Mouse (Mus musculus) neural tube, embryonic 14.5 days (tissue): ENCODE measurements around the gene Gm49336. TPM values are rescaled to one million over a fixed set of nuclear protein-coding genes. Genes with fewer than 3 reads are reported as not detected.
A peak's percentile ranks its signal among the peaks of the same experiment; 100 is the strongest.

Source experiments
- ATAC-seq: fragments of 200-750 bp; cut with Nextera tagmentation; 2 replicates; pipeline ENCODE4 v1.8.0; 2017; ENCODE audit warnings: low read depth, mild to moderate bottlenecking, moderate TSS enrichment, moderate library complexity
- H3K27ac ChIP-seq: fragments of 300-500 bp; sonication (generic); 2 replicates; pipeline ENCODE4 v1.5.1; 2014; ENCODE audit warnings: low read depth, mild to moderate bottlenecking, control low read depth, low read length, moderate library complexity, mixed read lengths
- H3K27me3 ChIP-seq: fragments of 300-500 bp; sonication (generic); 2 replicates; pipeline ENCODE4 v1.6.1; 2014; ENCODE audit warnings: low read length; ENCODE audit not compliant: control insufficient read depth, insufficient read depth
- H3K36me3 ChIP-seq: fragments of 300-500 bp; sonication (generic); 2 replicates; pipeline ENCODE4 v1.6.1; 2014; ENCODE audit warnings: low read length, mixed read lengths; ENCODE audit not compliant: control insufficient read depth, insufficient read depth
- H3K4me1 ChIP-seq: fragments of 300-500 bp; sonication (generic); 2 replicates; pipeline ENCODE4 v1.6.1; 2014; ENCODE audit warnings: low read length; ENCODE audit not compliant: control insufficient read depth, insufficient read depth
- H3K4me2 ChIP-seq: fragments of 300-500 bp; sonication (generic); 2 replicates; pipeline ENCODE4 v1.6.1; 2014; ENCODE audit warnings: mild to moderate bottlenecking, low read depth, low read length, control low read depth
- H3K4me3 ChIP-seq: fragments of 300-500 bp; sonication (generic); 2 replicates; pipeline ENCODE4 v1.5.1; 2014; ENCODE audit warnings: low read depth, low read length, control low read depth, mixed read lengths
- H3K9ac ChIP-seq: fragments of 300-500 bp; sonication (generic); replicated peaks from 2 replicates; pipeline ENCODE4 v1.6.1; 2014; ENCODE audit warnings: low read depth, mild to moderate bottlenecking, control low read depth, low read length, mixed read lengths
- H3K9me3 ChIP-seq: fragments of 300-500 bp; sonication (generic); 2 replicates; pipeline ENCODE4 v1.6.1; 2016; ENCODE audit warnings: low read length; ENCODE audit not compliant: control insufficient read depth
- WGBS: fragments of 180-500 bp; shearing (Covaris S2); extraction: QIAGEN DNeasy Blood & Tissue Kit; methylation state at CpG from one replicate; pipeline ENCODE4 v1.1.7; 2014; 5-methylcytosine and 5-hydroxymethylcytosine counted together
- polyA plus RNA-seq: library from polyadenylated mRNA; unstranded; fragments of >200 nt; fragmentation: Nextera tagmentation; extraction: Ambion mirVana; gene quantifications from 2 replicates; pipeline ENCODE4 v1.2.1, GENCODE M21; 2014

Gene Gm49336
- polyA plus RNA-seq, 1 experiment from 2014 or later: 70.0 TPM

DNA sequence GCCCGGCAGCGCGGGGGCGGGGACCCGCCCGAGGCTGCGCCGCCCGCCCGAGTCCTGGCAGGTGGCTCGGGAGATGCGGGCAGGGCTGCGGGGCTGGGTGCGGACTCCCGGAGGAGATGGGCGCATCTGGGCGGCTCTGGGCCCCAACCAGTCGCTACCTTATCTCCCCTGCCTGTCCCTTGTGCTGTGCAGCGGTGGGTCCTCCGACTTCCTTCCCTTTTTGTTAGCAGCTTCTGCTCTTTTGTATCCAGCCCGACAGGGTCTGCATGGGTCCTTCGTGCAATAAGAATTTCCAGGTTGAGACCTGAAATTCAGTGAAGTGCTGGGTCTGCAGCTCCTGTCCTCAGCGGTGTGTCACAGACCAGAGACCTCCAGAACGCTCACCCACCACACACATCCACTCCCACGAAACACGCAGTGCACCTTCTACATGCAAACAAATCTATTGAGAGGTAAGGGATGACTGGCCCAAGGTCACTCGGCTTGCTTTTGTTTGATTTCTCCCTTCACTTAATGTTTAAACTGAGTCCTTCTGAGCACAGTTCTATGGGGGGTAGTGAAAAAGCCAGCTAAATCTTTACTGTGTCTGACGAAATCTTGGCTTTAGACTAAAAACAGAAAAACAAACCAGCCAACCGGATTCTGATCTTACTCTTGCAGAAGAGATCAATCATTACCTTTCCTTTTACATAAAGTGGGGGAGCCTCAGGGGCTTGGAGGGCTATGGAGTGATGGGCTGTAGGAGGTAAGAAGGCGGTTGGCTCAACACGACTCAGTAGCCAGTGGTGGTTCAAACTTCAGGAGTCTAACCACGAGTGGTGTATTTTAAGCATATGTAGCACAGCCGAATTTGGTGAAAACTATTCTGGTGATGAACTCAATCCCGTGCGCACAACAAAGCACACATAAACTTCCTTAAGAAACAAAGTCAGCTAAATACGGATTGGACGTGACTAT lies 73.4 kb downstream of the Gm49336 start:
- no peaks in the 10 kb centered on the region for H3K9me3 ChIP-seq
- H3K27ac ChIP-seq: peak overlapping the region; percentile 90
- peaks cover 15% of the 10 kb centered on the region; the same call in 1 of the 2 replicates for H3K4me1 ChIP-seq
- H3K27me3 ChIP-seq: peaks cover 2% of the 10 kb centered on the region; the same call in 1 of the 2 replicates
- peak overlapping the region; percentile 67 for H3K4me2 ChIP-seq
- peak; percentile 64 for ATAC-seq
- WGBS: 30% methylated on average over 22 of the region's 37 CpGs
- H3K36me3 ChIP-seq: no peaks in the 10 kb centered on the region
- peak overlapping the region; percentile 92 for H3K9ac ChIP-seq
- peak overlapping the region; percentile 79 for H3K4me3 ChIP-seq

GRCm38 (mm10) chr14:60176891-60177613 lies 74.3 kb downstream of the Gm49336 start:
- Histone ChIP-seq H3K27ac (peak overlapping the region; percentile 90), H3K9ac (peak overlapping the region; percentile 92), H3K4me2 (peak overlapping the region; percentile 67), H3K4me1 (peaks cover 15% of the 10 kb centered on the region; the same call in 1 of the 2 replicates), H3K27me3 (peaks cover 2% of the 10 kb centered on the region; the same call in 1 of the 2 replicates), H3K9me3 (no peaks in the 10 kb centered on the region), H3K36me3 (no peaks in the 10 kb centered on the region), H3K4me3 (peak overlapping the region; percentile 79)
- WGBS: under 1% methylated on average over 66 of the region's 84 CpGs
- ATAC-seq: peak; percentile 87

DNA sequence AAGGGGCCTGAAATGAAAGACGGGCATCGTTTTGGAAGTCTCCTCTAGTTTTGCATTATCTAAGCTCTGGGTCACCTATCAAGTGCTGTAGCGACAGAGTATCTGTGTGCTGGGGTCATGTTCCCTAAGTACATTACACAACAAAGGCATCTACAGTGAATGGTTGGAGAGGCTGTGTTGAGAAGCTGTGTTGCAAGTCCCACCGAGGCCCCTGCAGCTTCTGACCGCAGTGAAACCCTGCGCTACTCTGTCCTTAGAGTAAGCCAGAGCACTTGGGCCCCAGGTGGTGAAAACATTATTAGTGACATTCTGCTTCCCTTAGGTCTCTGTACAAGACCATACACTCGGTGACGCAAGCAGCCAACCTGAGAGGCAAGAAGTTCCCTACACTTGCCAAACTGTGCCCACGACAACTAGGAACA lies 74.8 kb downstream of the Gm49336 start:
- 29% methylated on average over 9 of the region's 9 CpGs for WGBS
- Histone ChIP-seq H3K4me2 (peak overlapping the region; percentile 67), H3K9ac (0 out of 2 replicates have a peak overlapping the region, but pooled peaks have one; percentile 92), H3K27ac (peak overlapping the region; percentile 90), H3K9me3 (no peaks in the 10 kb centered on the region), H3K36me3 (no peaks in the 10 kb centered on the region), H3K4me1 (peaks cover 15% of the 10 kb centered on the region; the same call in 1 of the 2 replicates), H3K27me3 (peaks cover 2% of the 10 kb centered on the region; the same call in 1 of the 2 replicates), H3K4me3 (peak overlapping the region; percentile 79)
- no peak; the same call in 1 of the 2 replicates for ATAC-seq

DNA sequence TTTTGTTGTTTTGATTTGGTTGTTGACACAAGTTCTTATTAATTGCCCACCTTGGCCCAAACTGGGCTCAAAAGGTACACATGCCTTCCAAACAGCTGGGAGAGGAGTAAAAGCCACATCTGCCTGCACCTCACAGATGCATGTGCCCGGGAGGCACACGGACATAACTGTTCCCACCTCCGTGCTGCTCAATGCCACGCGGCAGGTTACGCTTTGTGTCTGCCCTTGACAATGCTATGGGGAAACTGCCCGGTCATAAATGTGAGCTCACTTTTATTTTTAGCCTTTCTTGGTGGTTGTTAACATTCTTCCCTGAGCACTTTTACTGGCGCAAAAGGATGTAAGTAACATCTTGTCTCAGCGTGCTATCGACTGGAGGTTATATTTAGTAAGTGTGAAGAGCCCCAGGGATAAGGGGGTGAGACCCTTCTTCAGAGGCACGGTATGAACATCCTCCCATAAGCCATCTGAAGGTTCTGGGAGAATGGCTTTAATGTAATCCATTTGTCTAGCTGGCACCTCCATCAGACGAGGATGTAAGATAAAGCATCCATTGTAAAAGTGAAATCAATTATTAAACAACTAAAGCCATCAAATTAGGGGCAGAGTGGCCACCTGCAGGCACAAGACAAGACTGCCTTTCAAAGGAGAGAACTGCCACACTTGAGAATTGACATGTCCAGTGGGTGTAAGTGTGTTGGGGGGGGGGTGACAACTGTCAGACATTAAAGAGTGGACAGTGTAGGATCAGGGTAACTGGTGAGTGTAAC lies 78.8 kb downstream of the Gm49336 start:
- H3K4me1 ChIP-seq: 0 out of 2 replicates have a peak, but pooled peaks cover 5% of the 10 kb centered on the region
- H3K9me3 ChIP-seq: no peaks in the 10 kb centered on the region
- no peaks in the 10 kb centered on the region for H3K36me3 ChIP-seq
- H3K27ac ChIP-seq: no peak overlapping the region
- no peak overlapping the region for H3K4me3 ChIP-seq
- 24% methylated on average over 12 of the region's 12 CpGs for WGBS
- no peak for ATAC-seq
- peaks cover 2% of the 10 kb centered on the region; the same call in 1 of the 2 replicates for H3K27me3 ChIP-seq
- no peak overlapping the region for H3K4me2 ChIP-seq
- H3K9ac ChIP-seq: no peak overlapping the region

DNA sequence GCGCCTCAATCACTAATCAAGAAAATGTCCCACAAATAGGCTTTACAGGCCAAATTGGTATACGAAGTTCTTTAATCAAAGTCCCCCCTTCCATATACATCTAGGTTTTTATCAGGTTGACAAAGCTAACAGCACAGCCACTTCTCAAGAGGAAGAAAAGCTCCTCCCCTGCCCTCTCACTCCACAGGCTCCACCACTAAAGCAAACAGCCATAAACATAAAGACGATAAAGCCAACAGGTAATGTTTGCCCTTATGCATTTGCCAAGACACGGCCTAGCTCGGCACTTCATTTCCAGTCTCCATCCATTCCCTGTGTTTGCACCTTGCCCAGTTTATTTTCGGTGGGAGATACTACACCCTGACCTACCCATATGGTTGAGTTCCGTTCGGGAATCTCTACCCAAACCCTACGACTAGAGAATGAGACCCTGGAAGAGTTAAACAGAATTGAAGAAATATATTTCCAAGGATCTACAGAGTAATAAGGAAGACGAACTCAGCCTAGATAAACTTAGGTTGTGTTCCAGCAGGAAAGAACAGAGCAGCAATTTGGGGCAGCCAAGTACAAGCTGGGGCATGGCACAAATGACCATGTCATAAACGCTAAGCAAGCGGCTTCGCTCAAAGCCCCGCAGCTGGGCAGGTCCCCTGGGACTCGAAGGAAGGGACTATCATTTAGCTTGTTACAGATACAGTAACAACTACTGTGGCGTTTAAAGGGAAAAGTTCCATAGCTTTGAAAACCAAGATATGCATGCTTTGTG lies 80.3 kb downstream of the Gm49336 start:
- Histone ChIP-seq H3K9ac (no peak overlapping the region), H3K27ac (no peak overlapping the region), H3K4me2 (no peak overlapping the region), H3K4me3 (no peak overlapping the region), H3K27me3 (peaks cover under 1% of the 10 kb centered on the region; the same call in 1 of the 2 replicates), H3K36me3 (no peaks in the 10 kb centered on the region), H3K4me1 (no peaks in the 10 kb centered on the region), H3K9me3 (no peaks in the 10 kb centered on the region)
- WGBS: 54% methylated on average over 16 of the region's 16 CpGs
- no peak for ATAC-seq

DNA sequence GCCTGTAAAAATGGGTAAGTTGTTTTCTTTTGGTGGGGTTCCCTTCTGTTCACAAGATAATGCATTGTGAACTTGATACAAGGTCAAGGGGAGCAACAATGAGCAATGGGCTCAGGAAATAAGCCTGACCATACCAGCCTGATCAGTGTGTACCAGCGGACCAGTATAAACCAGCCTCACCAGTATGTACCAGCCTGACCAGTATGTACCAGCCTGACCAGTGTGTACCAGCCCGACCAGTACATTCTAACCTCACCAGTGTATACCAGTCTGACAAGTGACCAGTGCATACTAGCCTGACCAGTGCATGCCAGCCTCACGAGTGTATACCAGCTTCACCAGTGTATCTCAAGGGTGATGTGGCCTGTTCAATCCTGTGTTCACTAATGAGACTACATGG lies 87.9 kb downstream of the Gm49336 start:
- no peak overlapping the region for H3K27ac ChIP-seq
- H3K4me1 ChIP-seq: no peaks in the 10 kb centered on the region
- no peak overlapping the region for H3K4me3 ChIP-seq
- H3K4me2 ChIP-seq: no peak overlapping the region
- 90% methylated on average over 3 of the region's 3 CpGs for WGBS
- no peaks in the 10 kb centered on the region for H3K9me3 ChIP-seq
- ATAC-seq: no peak
- H3K9ac ChIP-seq: no peak overlapping the region
- H3K27me3 ChIP-seq: no peaks in the 10 kb centered on the region
- no peaks in the 10 kb centered on the region for H3K36me3 ChIP-seq
